Mouse (Mus musculus): ENCODE results near the gene Neurl4. TPM values are rescaled to one million over a fixed set of nuclear protein-coding genes. Genes with fewer than 3 reads are reported as not detected.
"Not testable (repeated sequence)": the region's sequence is repeated elsewhere in the genome, so short reads cannot be mapped to it uniquely, and the experiment has no call there.

The Neurl4 gene
- total and polyA plus RNA-seq, 2 experiments from 2014 or later = 4.5 to 59.5 TPM

DNA sequence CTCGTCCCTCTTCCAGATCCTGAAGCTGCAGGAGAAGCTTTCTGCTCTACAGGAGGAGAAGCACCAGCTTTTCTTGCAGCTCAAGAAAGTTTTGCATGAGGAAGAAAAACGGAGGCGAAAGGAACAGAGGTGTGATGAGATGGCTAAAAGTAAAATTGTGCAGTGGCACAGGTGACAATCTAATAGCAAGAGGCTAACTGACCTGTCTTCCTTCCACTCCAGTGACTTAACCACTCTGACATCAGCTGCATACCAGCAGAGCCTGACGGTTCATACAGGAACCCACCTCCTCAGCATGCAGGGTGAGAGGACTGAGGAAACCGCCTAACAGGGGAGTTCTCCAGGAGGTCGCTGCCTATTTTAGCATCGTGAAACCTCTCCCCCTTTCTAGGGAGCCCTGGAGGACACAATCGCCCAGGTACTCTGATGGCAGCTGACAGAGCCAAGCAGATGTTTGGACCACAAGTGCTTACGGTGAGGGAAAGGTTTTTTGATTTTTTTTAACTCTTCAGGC is 14.1 kb downstream of the Neurl4 start:
- Histone ChIP-seq H3K36me3 (replicated peaks; ENCODE audit: control insufficient read depth, insufficient read depth, low read length) (peaks cover 71% of the 10 kb centered on the region), H3K27me3 (ENCODE audit: control insufficient read depth, insufficient read depth, low read length) (no peaks in the 10 kb centered on the region), H3K27ac (ENCODE audit: low read depth) (no peak overlapping the region), H3K9ac (replicated peaks; ENCODE audit: low read depth, low read length) (no peak overlapping the region), H3K4me3 (ENCODE audit: low read depth, low read length) (peak overlapping the region; percentile 89), H3K4me1 (ENCODE audit: control insufficient read depth, insufficient read depth) (peaks cover 24% of the 10 kb centered on the region), H3K4me2 (ENCODE audit: low read depth, low read length) (peak overlapping the region; percentile 94), H3K9me3 (replicated peaks; ENCODE audit: control insufficient read depth, low read length) (no peaks in the 10 kb centered on the region)
- WGBS = 32% methylated on average over 9 of the region's 9 CpGs
- DNase-seq (ENCODE audit: low spot score) (no peak), ATAC-seq (ENCODE audit: insufficient read depth, low read depth) (no peak)
- TF ChIP-seq CTCF (IDR thresholded peaks at IDR 0.05; ENCODE audit: low read depth) (no peak), EP300 (IDR thresholded peaks at IDR 0.05; ENCODE audit: low read depth) (no peak)

- WGBS = 50% methylated on average over 5 of the region's 5 CpGs
- H3K4me3 ChIP-seq (ENCODE audit: low read depth, low read length) = no peak overlapping the region
- no peak overlapping the region for H3K9ac ChIP-seq (replicated peaks; ENCODE audit: low read depth, low read length)
- DNase-seq (ENCODE audit: low spot score) (no peak), ATAC-seq (ENCODE audit: insufficient read depth, low read depth) (no peak)
- no peak overlapping the region for H3K27ac ChIP-seq (ENCODE audit: low read depth)
- H3K36me3 ChIP-seq (replicated peaks; ENCODE audit: control insufficient read depth, insufficient read depth, low read length) = peaks cover 61% of the 10 kb centered on the region
- H3K27me3 ChIP-seq (ENCODE audit: control insufficient read depth, insufficient read depth, low read length) = no peaks in the 10 kb centered on the region
- no peak overlapping the region for H3K4me2 ChIP-seq (ENCODE audit: low read depth, low read length)
- H3K4me1 ChIP-seq (ENCODE audit: control insufficient read depth, insufficient read depth) = peaks cover 24% of the 10 kb centered on the region
- no peaks in the 10 kb centered on the region for H3K9me3 ChIP-seq (replicated peaks; ENCODE audit: control insufficient read depth, low read length)
- no peak for TF ChIP-seq CTCF (IDR thresholded peaks at IDR 0.05; ENCODE audit: low read depth)
- no peak for TF ChIP-seq EP300 (IDR thresholded peaks at IDR 0.05; ENCODE audit: low read depth)
These were observed 15.1 kb downstream of the Neurl4 start for GRCm38 (mm10) chr11:69915667-69916627.

- not testable (repeated sequence) for H3K4me3 ChIP-seq (ENCODE audit: low read depth, low read length); H3K27me3 ChIP-seq (ENCODE audit: control insufficient read depth, insufficient read depth, low read length); H3K4me2 ChIP-seq (ENCODE audit: low read depth, low read length); ATAC-seq (ENCODE audit: insufficient read depth, low read depth); H3K9me3 ChIP-seq (replicated peaks; ENCODE audit: control insufficient read depth, low read length); H3K27ac ChIP-seq (ENCODE audit: low read depth); H3K9ac ChIP-seq (replicated peaks; ENCODE audit: low read depth, low read length); DNase-seq (ENCODE audit: low spot score)
- Histone ChIP-seq H3K36me3 (replicated peaks; ENCODE audit: control insufficient read depth, insufficient read depth, low read length) (peaks cover 52% of the 10 kb centered on the region), H3K4me1 (ENCODE audit: control insufficient read depth, insufficient read depth) (peaks cover 24% of the 10 kb centered on the region)
- WGBS = 53% methylated on average over 7 of the region's 7 CpGs
These were observed 15.9 kb downstream of the Neurl4 start for GRCm38 (mm10) chr11:69916652-69917378.

- Histone ChIP-seq H3K27me3 (ENCODE audit: control insufficient read depth, insufficient read depth, low read length) (no peaks in the 10 kb centered on the region), H3K4me2 (ENCODE audit: low read depth, low read length) (no peak overlapping the region), H3K27ac (ENCODE audit: low read depth) (no peak overlapping the region), H3K4me3 (ENCODE audit: low read depth, low read length) (no peak overlapping the region), H3K9ac (replicated peaks; ENCODE audit: low read depth, low read length) (no peak overlapping the region), H3K9me3 (replicated peaks; ENCODE audit: control insufficient read depth, low read length) (no peaks in the 10 kb centered on the region), H3K36me3 (replicated peaks; ENCODE audit: control insufficient read depth, insufficient read depth, low read length) (peaks cover 46% of the 10 kb centered on the region), H3K4me1 (ENCODE audit: control insufficient read depth, insufficient read depth) (peaks cover 24% of the 10 kb centered on the region)
- WGBS = 80% methylated on average over 8 of the region's 8 CpGs
- DNase-seq (ENCODE audit: low spot score) = no peak
- no peak for TF ChIP-seq CTCF (IDR thresholded peaks at IDR 0.05; ENCODE audit: low read depth)
- TF ChIP-seq EP300 (IDR thresholded peaks at IDR 0.05; ENCODE audit: low read depth) = no peak
- no peak for ATAC-seq (ENCODE audit: insufficient read depth, low read depth)
These were observed 16.6 kb downstream of the Neurl4 start for GRCm38 (mm10) chr11:69917379-69917948.

GRCm38 (mm10) chr11:69918118-69918517 is 17.2 kb downstream of the Neurl4 start:
- DNase-seq (ENCODE audit: low spot score) (no peak), ATAC-seq (ENCODE audit: insufficient read depth, low read depth) (no peak)
- peaks cover 24% of the 10 kb centered on the region for H3K4me1 ChIP-seq (ENCODE audit: control insufficient read depth, insufficient read depth)
- TF ChIP-seq CTCF (IDR thresholded peaks at IDR 0.05; ENCODE audit: low read depth) = no peak
- no peak for TF ChIP-seq EP300 (IDR thresholded peaks at IDR 0.05; ENCODE audit: low read depth)
- H3K9ac ChIP-seq (replicated peaks; ENCODE audit: low read depth, low read length) = no peak overlapping the region
- H3K27me3 ChIP-seq (ENCODE audit: control insufficient read depth, insufficient read depth, low read length) = no peaks in the 10 kb centered on the region
- no peaks in the 10 kb centered on the region for H3K9me3 ChIP-seq (replicated peaks; ENCODE audit: control insufficient read depth, low read length)
- peaks cover 43% of the 10 kb centered on the region for H3K36me3 ChIP-seq (replicated peaks; ENCODE audit: control insufficient read depth, insufficient read depth, low read length)
- no peak overlapping the region for H3K4me3 ChIP-seq (ENCODE audit: low read depth, low read length)
- H3K27ac ChIP-seq (ENCODE audit: low read depth) = no peak overlapping the region
- H3K4me2 ChIP-seq (ENCODE audit: low read depth, low read length) = no peak overlapping the region
- WGBS = 79% methylated on average over 5 of the region's 5 CpGs

Measured in heart, postnatal 0 days (tissue).